Mouse (Mus musculus) spleen, adult 18-20 months (tissue): Measurements from ENCODE around the gene Gm21366.
"Not testable (repeated sequence)": the region's sequence is repeated elsewhere in the genome, so short reads cannot be mapped to it uniquely, and the experiment has no call there.

Source experiments
- DNase-seq, 2 experiments: peaks; one replicate each; pipeline ENCODE4 v3.0.0; 2022; ENCODE audit warnings: mixed read lengths in 2 of 2

Gene Gm21366

GRCm38 (mm10) chrY:22861156-22861555 lies at the start of gene Gm21366:
Gene Gm21366 (minus strand): TSS chrY:22861256.
- not testable (repeated sequence) for DNase-seq
